Comparison of ENCODE assay signal across 29 mouse cellular contexts in the genomic region with DNA sequence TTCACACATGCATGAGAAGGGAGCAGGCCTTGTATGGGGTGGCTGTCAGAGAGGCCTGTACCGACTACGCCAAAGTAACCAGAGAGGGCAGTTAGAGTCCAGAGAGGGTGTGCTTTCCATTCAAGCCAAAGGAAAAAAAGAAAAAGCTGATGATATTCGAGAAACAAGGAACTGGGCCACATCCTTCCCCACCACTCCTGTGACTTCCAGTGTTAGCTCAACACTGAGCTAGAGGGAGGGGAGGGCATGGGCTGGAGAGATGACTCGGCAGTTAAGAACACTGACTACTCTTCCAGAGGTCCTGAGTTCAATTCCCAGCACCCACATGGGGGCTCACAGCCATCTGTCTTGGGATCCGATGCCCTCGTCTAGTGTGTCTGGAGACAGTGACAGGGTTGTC. TPM values are rescaled to one million over a fixed set of nuclear protein-coding genes. Genes with fewer than 3 reads are reported as not detected.
A peak's percentile ranks its signal among the peaks of the same experiment; 100 is the strongest.
DNase-seq lines count a peak whose midpoint lies in the region; ATAC-seq and TF ChIP-seq lines count a peak whose summit lies in the region.
"Had no signal": no experiment of that assay in that cellular context is flagged by ENCODE, and none has a peak within 500 bp of the region (broad histone marks: within the 10 kb centered on the region; RNA-seq: fewer than 3 reads in every experiment).

No protein-coding gene starts in this region.

- WGBS in liver, adult 2 months = 91% methylated on average over 6 of the region's 6 CpGs
- 65% methylated on average over 6 of the region's 6 CpGs for WGBS in liver, postnatal 0 days (ENCODE audit: insufficient replicate concordance)
- WGBS in hindbrain, embryonic 16.5 days = 88% methylated on average over 6 of the region's 6 CpGs

- in situ Hi-C loops in ES-E14 (cut with MboI; ENCODE audit: low sequenced_read_pairs in 2 of 2, unreplicated experiment in 2 of 2) = no loop called here

- H3K4me2 ChIP-seq in liver, postnatal 0 days (ENCODE audit: low read depth, low read length) = no peak overlapping the region
- no peak overlapping the region for H3K4me2 ChIP-seq in hindbrain, embryonic 16.5 days (ENCODE audit: low read length)
- H3K4me2 ChIP-seq: embryonic facial prominence, embryonic 15.5 days; heart, embryonic 13.5 days; hindbrain, embryonic 14.5 days; liver, embryonic 13.5 days; midbrain, embryonic 15.5 days had no signal

- no peak overlapping the region for H3K4me3 ChIP-seq in liver, adult 2 months (ENCODE audit: insufficient read depth, low read depth, low read length)
- no peak overlapping the region for H3K4me3 ChIP-seq in liver, postnatal 0 days (ENCODE audit: low read depth, low read length)
- H3K4me3 ChIP-seq in ES-E14 (ENCODE audit: insufficient read depth in 1 of 2, low read depth in 1 of 2, low read length in 2 of 2, poor library complexity in 1 of 2, severe bottlenecking in 1 of 2) = peak overlapping the region in 1 of 2 experiments; percentile 20; a peak in 3 of 4 replicates
- H3K4me3 ChIP-seq in brown adipose tissue, adult 24 weeks (ENCODE audit: insufficient read depth, low read depth, low read length) = no peak overlapping the region
- no peak overlapping the region for H3K4me3 ChIP-seq in hindbrain, embryonic 16.5 days (ENCODE audit: low read length)
- H3K4me3 ChIP-seq: embryonic facial prominence, embryonic 10.5 days; embryonic facial prominence, embryonic 15.5 days; heart, embryonic 13.5 days; liver, embryonic 13.5 days; midbrain, embryonic 10.5 days; midbrain, embryonic 15.5 days had no signal

- TF ChIP-seq EP300 in liver, postnatal 0 days (IDR thresholded peaks at IDR 0.05; ENCODE audit: low read depth) = no peak

- no peaks in the 10 kb centered on the region for H3K4me1 ChIP-seq in liver, adult 2 months (ENCODE audit: control insufficient read depth, insufficient read depth, low read length)
- H3K4me1 ChIP-seq in liver, postnatal 0 days (ENCODE audit: insufficient read depth) = no peaks in the 10 kb centered on the region; the same call in 1 of the 2 replicates
- peaks cover 9 to 16% of the 10 kb centered on the region in 2 experiments for H3K4me1 ChIP-seq in ES-E14 (ENCODE audit: control insufficient read depth in 2 of 2, insufficient read depth in 2 of 2, low read length in 2 of 2, poor library complexity in 1 of 2)
- no peaks in the 10 kb centered on the region; the same call in 1 of the 2 replicates for H3K4me1 ChIP-seq in brown adipose tissue, adult 24 weeks (ENCODE audit: control insufficient read depth, insufficient read depth, insufficient read length, low read length)
- H3K4me1 ChIP-seq in hindbrain, embryonic 16.5 days (ENCODE audit: control insufficient read depth, insufficient read depth, low read depth, low read length) = peaks cover under 1% of the 10 kb centered on the region; the same call in 1 of the 2 replicates
- H3K4me1 ChIP-seq: heart, embryonic 13.5 days had no signal

- no peak overlapping the region for H3K27ac ChIP-seq in liver, adult 2 months (replicated peaks; ENCODE audit: insufficient read depth, low read depth, low read length)
- no peak overlapping the region for H3K27ac ChIP-seq in liver, postnatal 0 days (ENCODE audit: low read depth)
- peak overlapping the region; percentile 100 for H3K27ac ChIP-seq in ES-E14 (ENCODE audit: insufficient read depth, low read depth, low read length, poor library complexity, severe bottlenecking)
- H3K27ac ChIP-seq in brown adipose tissue, adult 24 weeks (replicated peaks; ENCODE audit: low read depth, low read length) = peak overlapping the region; percentile 40; the same call in 1 of the 2 replicates
- no peak overlapping the region for H3K27ac ChIP-seq in hindbrain, embryonic 16.5 days (ENCODE audit: low read depth, low read length)
- H3K27ac ChIP-seq: embryonic facial prominence, embryonic 10.5 days; embryonic facial prominence, embryonic 15.5 days; heart, embryonic 13.5 days; hindbrain, embryonic 14.5 days; liver, embryonic 13.5 days; midbrain, embryonic 10.5 days; midbrain, embryonic 15.5 days had no signal

- no peak overlapping the region for H3K9ac ChIP-seq in liver, adult 2 months (ENCODE audit: low read depth, low read length)
- H3K9ac ChIP-seq in liver, postnatal 0 days (replicated peaks) = no peak overlapping the region
- H3K9ac ChIP-seq in ES-E14 (ENCODE audit: insufficient read depth, low read depth, low read length, poor library complexity, severe bottlenecking) = peak overlapping the region; percentile 58
- no peak overlapping the region for H3K9ac ChIP-seq in hindbrain, embryonic 16.5 days (ENCODE audit: low read depth, low read length)
- H3K9ac ChIP-seq: embryonic facial prominence, embryonic 15.5 days; heart, embryonic 13.5 days; hindbrain, embryonic 14.5 days; liver, embryonic 13.5 days; midbrain, embryonic 15.5 days had no signal

- DNase-seq in liver, adult 2 months (ENCODE audit: extremely low read depth, low read depth, low spot score) = peak; percentile 26
- no peak for DNase-seq in liver, postnatal 0 days
- no peak for DNase-seq in ES-E14 (ENCODE audit: low read depth, low spot score)
- DNase-seq in lung, postnatal 36 days = no peak
- no peak for DNase-seq in testis, postnatal 10 days (ENCODE audit: low spot score)
- DNase-seq: adrenal gland, adult 2 months; adrenal gland, postnatal 36 days; cerebellum, adult 8-10 months; cerebellum, postnatal 25 days; gastrocnemius, postnatal 14 days; heart, postnatal 10 days; kidney, adult 2 months; kidney, postnatal 4 days; liver, embryonic 13.5 days; lung, adult 2 months; lung, postnatal 10 days; thymus, postnatal 25 days had no signal

- TF ChIP-seq CTCF in liver, adult 2 months (IDR thresholded peaks at IDR 0.05; ENCODE audit: low read depth, low read length) = no peak
- no peak for TF ChIP-seq CTCF in liver, postnatal 0 days (IDR thresholded peaks at IDR 0.05; ENCODE audit: low read depth)

- no peaks in the 10 kb centered on the region for H3K9me3 ChIP-seq in liver, postnatal 0 days (ENCODE audit: low read length)
- H3K9me3 ChIP-seq in ES-E14 (ENCODE audit: control insufficient read depth, insufficient read depth, low read depth, low read length) = no peaks in the 10 kb centered on the region
- H3K9me3 ChIP-seq in hindbrain, embryonic 16.5 days (ENCODE audit: control insufficient read depth, low read length) = no peaks in the 10 kb centered on the region
- H3K9me3 ChIP-seq: embryonic facial prominence, embryonic 10.5 days; embryonic facial prominence, embryonic 15.5 days; heart, embryonic 13.5 days; liver, embryonic 13.5 days; midbrain, embryonic 10.5 days; midbrain, embryonic 15.5 days had no signal

- H3K79me2 ChIP-seq in liver, adult 2 months (ENCODE audit: control insufficient read depth, insufficient read depth, low read length) = no peaks in the 10 kb centered on the region

- no peaks in the 10 kb centered on the region for H3K36me3 ChIP-seq in liver, adult 2 months (ENCODE audit: control insufficient read depth, insufficient read depth, low read length)
- H3K36me3 ChIP-seq in liver, postnatal 0 days (replicated peaks; ENCODE audit: insufficient read depth, low read length) = no peaks in the 10 kb centered on the region
- H3K36me3 ChIP-seq in ES-E14 (ENCODE audit: control insufficient read depth, insufficient read depth, low read length, poor library complexity, severe bottlenecking) = peaks cover 4% of the 10 kb centered on the region; the same call in 1 of the 2 replicates
- H3K36me3 ChIP-seq in hindbrain, embryonic 16.5 days (ENCODE audit: control insufficient read depth, insufficient read depth, low read length) = no peaks in the 10 kb centered on the region
- H3K36me3 ChIP-seq: embryonic facial prominence, embryonic 15.5 days; heart, embryonic 13.5 days; liver, embryonic 13.5 days; midbrain, embryonic 15.5 days had no signal

- H3K27me3 ChIP-seq in liver, adult 2 months (ENCODE audit: control insufficient read depth, insufficient read depth, low read length) = no peaks in the 10 kb centered on the region
- H3K27me3 ChIP-seq in liver, postnatal 0 days (ENCODE audit: insufficient read depth, low read length) = no peaks in the 10 kb centered on the region
- no peaks in the 10 kb centered on the region for H3K27me3 ChIP-seq in hindbrain, embryonic 16.5 days (replicated peaks; ENCODE audit: control insufficient read depth, insufficient read depth, low read length)
- H3K27me3 ChIP-seq: embryonic facial prominence, embryonic 15.5 days; midbrain, embryonic 15.5 days had no signal

- no peak for TF ChIP-seq POLR2A in liver, adult 2 months (IDR thresholded peaks at IDR 0.05; ENCODE audit: extremely low read depth, insufficient read depth, low read length)

- no peak for ATAC-seq in liver, postnatal 0 days
- no peak for ATAC-seq in hindbrain, embryonic 16.5 days
- ATAC-seq: activated CD4-positive, CD25-positive, alpha-beta regulatory T cell, adult 4 months; CD4-positive, CD25-positive, alpha-beta regulatory T cell, adult 4 months; forebrain, embryonic 14.5 days; inflammation-experienced regulatory T-cells, adult 6 months; midbrain, embryonic 15.5 days had no signal

TF ChIP-seq in ES-E14, 5 proteins besides CTCF, POLR2A, EP300 and RAD21:
- TF ChIP-seq MAFK (IDR thresholded peaks at IDR 0.05; ENCODE audit: insufficient read depth, low read depth, low read length) (peak; percentile 85), ZC3H11A (IDR thresholded peaks at IDR 0.05; ENCODE audit: borderline replicate concordance, low read depth, low read length) (no peak)
TF ChIP-seq in ES-E14: peak in this region for 1.

RNA-seq across cellular contexts. Expression of a gene that starts 24.1 kb away (rescaled TPM):
- 10.6 and 16.2 TPM in 2 replicates for total RNA-seq in liver, adult 2 months (2014; rRNA removed)
- polyA plus RNA-seq in liver, adult 2 months (2012; rRNA removed) = 14.5 and 17.0 TPM in 2 replicates
- polyA plus RNA-seq in liver, postnatal 0 days (2015; fragmentation: Nextera tagmentation; extraction: Ambion mirVana) = 12.6 and 16.4 TPM in 2 replicates
- 74.6 and 87.1 TPM in 2 replicates for total RNA-seq in ES-E14 (2012; rRNA removed)
- 4.2 and 6.7 TPM in 2 replicates for polyA plus RNA-seq in brown adipose tissue, adult 24 weeks (2012; ENCODE audit: insufficient read depth, insufficient read length, missing spikeins)
- 13.2 and 14.5 TPM in 2 replicates for polyA plus RNA-seq in hindbrain, embryonic 16.5 days (2015; fragmentation: Nextera tagmentation; extraction: Ambion mirVana)

Comparison
In these comparisons a context has a peak if more than half of its experiments do, and no peak if none do; other contexts are left out.
1. H3K27ac ChIP-seq: peak in ES-E14 (single experiment) and brown adipose tissue, adult 24 weeks (single experiment); none in liver, adult 2 months (single experiment), liver, postnatal 0 days (single experiment) and hindbrain, embryonic 16.5 days (single experiment).